ENCODE assay signal across 21 mouse cellular contexts in the genomic region with DNA sequence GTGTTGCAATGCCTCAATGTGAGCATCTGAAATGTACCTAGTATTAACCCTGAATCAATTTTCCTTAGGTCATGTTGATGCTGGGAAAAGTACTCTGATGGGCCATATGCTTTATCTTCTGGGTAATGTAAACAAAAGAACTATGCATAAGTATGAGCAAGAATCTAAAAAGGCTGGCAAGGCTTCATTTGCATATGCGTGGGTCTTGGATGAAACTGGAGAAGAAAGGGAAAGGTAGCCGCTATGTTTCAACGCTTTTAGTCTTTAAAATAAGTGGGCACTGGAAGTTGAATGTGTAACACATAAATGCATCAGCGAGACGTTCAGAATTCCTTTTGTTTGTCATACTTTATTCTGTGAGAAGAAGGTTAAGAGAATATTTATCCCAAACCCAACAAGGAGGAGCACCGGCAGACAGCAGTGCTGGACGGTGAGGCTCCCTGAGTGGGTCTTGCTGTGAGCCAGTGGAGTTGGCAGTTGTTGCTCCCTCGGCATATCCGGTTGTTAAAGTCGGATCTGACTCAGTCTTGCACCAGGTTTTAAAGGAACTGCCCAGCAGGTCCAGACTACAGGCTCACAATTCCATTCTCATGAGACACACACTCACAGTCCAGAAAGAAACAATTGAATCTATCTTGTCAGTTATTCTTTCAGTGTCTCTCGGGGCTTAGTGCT. TPM values are rescaled to one million over a fixed set of nuclear protein-coding genes. Genes with fewer than 3 reads are reported as not detected.
DNase-seq lines count a peak whose midpoint lies in the region; ATAC-seq and TF ChIP-seq lines count a peak whose summit lies in the region.
"Had no signal": no experiment of that assay in that cellular context is flagged by ENCODE, and none has a peak within 500 bp of the region (broad histone marks: within the 10 kb centered on the region; RNA-seq: fewer than 3 reads in every experiment).

No protein-coding gene starts in this region.

- peak; percentile 30 to 46 for DNase-seq in frontal cortex, postnatal 36 days (ENCODE audit: low spot score in 2 of 2)
- no peak for DNase-seq in frontal cortex, postnatal 25 days (ENCODE audit: low spot score in 2 of 2)
- no peak for DNase-seq in liver, postnatal 0 days
- DNase-seq in liver, embryonic 11.5 days (ENCODE audit: low spot score): no peak
- DNase-seq in testis, postnatal 14 days (ENCODE audit: low spot score): no peak
- peak; percentile 34 for DNase-seq in testis, postnatal 10 days (ENCODE audit: low spot score)
- DNase-seq in gastrocnemius, postnatal 10 days: no peak
- DNase-seq: adrenal gland, postnatal 10 days; cerebellum, adult 11-12 months; cerebellum, adult 9-10 months; cerebellum, postnatal 25 days; gastrocnemius, postnatal 14 days; heart, postnatal 36 days had no signal

- 0 out of 2 replicates have a peak overlapping the region, but pooled peaks have one; percentile 6 for H3K27ac ChIP-seq in liver, postnatal 0 days (ENCODE audit: low read depth)
- H3K27ac ChIP-seq in liver, embryonic 11.5 days (ENCODE audit: low read depth, low read length): no peak overlapping the region
- peak overlapping the region; percentile 16; the same call in 1 of the 2 replicates for H3K27ac ChIP-seq in testis, adult 2 months (ENCODE audit: control insufficient read depth, insufficient read depth, low read depth, low read length)
- H3K27ac ChIP-seq: embryonic facial prominence, embryonic 13.5 days; forebrain, embryonic 12.5 days; heart, embryonic 13.5 days; hindbrain, embryonic 15.5 days had no signal

- TF ChIP-seq POLR2A in testis, adult 2 months (IDR thresholded peaks at IDR 0.05; ENCODE audit: control insufficient read depth, low read depth, low read length): no peak

- no peak for ATAC-seq in liver, postnatal 0 days
- no peak for ATAC-seq in liver, embryonic 11.5 days (replicated peaks; ENCODE audit: low FRiP score)
- ATAC-seq: forebrain, embryonic 16.5 days had no signal

- no peak overlapping the region for H3K9ac ChIP-seq in liver, postnatal 0 days (replicated peaks)
- no peak overlapping the region for H3K9ac ChIP-seq in liver, embryonic 11.5 days (ENCODE audit: low read depth, low read length)
- H3K9ac ChIP-seq: embryonic facial prominence, embryonic 13.5 days; forebrain, embryonic 12.5 days; heart, embryonic 13.5 days; hindbrain, embryonic 15.5 days had no signal

- H3K27me3 ChIP-seq in liver, postnatal 0 days (ENCODE audit: insufficient read depth, low read length): no peaks in the 10 kb centered on the region
- no peaks in the 10 kb centered on the region for H3K27me3 ChIP-seq in liver, embryonic 11.5 days (replicated peaks; ENCODE audit: control insufficient read depth, insufficient read depth, low read length)
- H3K27me3 ChIP-seq in testis, adult 2 months (ENCODE audit: control insufficient read depth, insufficient read depth, low read length): no peaks in the 10 kb centered on the region
- H3K27me3 ChIP-seq: embryonic facial prominence, embryonic 13.5 days; forebrain, embryonic 12.5 days; heart, embryonic 13.5 days; hindbrain, embryonic 15.5 days had no signal

- H3K36me3 ChIP-seq in liver, postnatal 0 days (replicated peaks; ENCODE audit: insufficient read depth, low read length): peaks cover 57% of the 10 kb centered on the region
- peaks cover 18% of the 10 kb centered on the region; the same call in 1 of the 2 replicates for H3K36me3 ChIP-seq in liver, embryonic 11.5 days (ENCODE audit: control insufficient read depth, insufficient read depth, low read length)
- H3K36me3 ChIP-seq in testis, adult 2 months (ENCODE audit: control insufficient read depth, insufficient read depth, low read length): peaks cover 3% of the 10 kb centered on the region

- no peak for TF ChIP-seq CTCF in liver, postnatal 0 days (IDR thresholded peaks at IDR 0.05; ENCODE audit: low read depth)
- TF ChIP-seq CTCF in testis, adult 2 months (IDR thresholded peaks at IDR 0.05; ENCODE audit: control insufficient read depth, insufficient read depth, insufficient replicate concordance, low read depth, low read length): no peak

- H3K4me1 ChIP-seq in liver, postnatal 0 days (ENCODE audit: insufficient read depth): no peaks in the 10 kb centered on the region
- H3K4me1 ChIP-seq in liver, embryonic 11.5 days (replicated peaks; ENCODE audit: control insufficient read depth, insufficient read depth, low read length): no peaks in the 10 kb centered on the region
- H3K4me1 ChIP-seq in testis, adult 2 months (ENCODE audit: control insufficient read depth, insufficient read depth, low read length): no peaks in the 10 kb centered on the region
- H3K4me1 ChIP-seq: embryonic facial prominence, embryonic 13.5 days; forebrain, embryonic 12.5 days; heart, embryonic 13.5 days; hindbrain, embryonic 15.5 days had no signal

- no peak overlapping the region for H3K4me3 ChIP-seq in liver, postnatal 0 days (ENCODE audit: low read depth, low read length)
- H3K4me3 ChIP-seq in liver, embryonic 11.5 days (ENCODE audit: low read depth, low read length): no peak overlapping the region
- H3K4me3 ChIP-seq in testis, adult 2 months (ENCODE audit: control insufficient read depth, low read depth, low read length): peak overlapping the region; percentile 90
- H3K4me3 ChIP-seq: embryonic facial prominence, embryonic 13.5 days; forebrain, embryonic 12.5 days; heart, embryonic 13.5 days; hindbrain, embryonic 15.5 days had no signal

- WGBS in liver, postnatal 0 days (ENCODE audit: insufficient replicate concordance): 88% methylated on average over 11 of the region's 11 CpGs
- 94% methylated on average over 11 of the region's 11 CpGs for WGBS in liver, embryonic 11.5 days

- H3K4me2 ChIP-seq in liver, postnatal 0 days (ENCODE audit: low read depth, low read length): no peak overlapping the region
- no peak overlapping the region for H3K4me2 ChIP-seq in liver, embryonic 11.5 days
- H3K4me2 ChIP-seq: embryonic facial prominence, embryonic 13.5 days; forebrain, embryonic 12.5 days; heart, embryonic 13.5 days; hindbrain, embryonic 15.5 days had no signal

- no peak for TF ChIP-seq EP300 in liver, postnatal 0 days (IDR thresholded peaks at IDR 0.05; ENCODE audit: low read depth)

- H3K9me3 ChIP-seq in liver, postnatal 0 days (ENCODE audit: low read length): no peaks in the 10 kb centered on the region
- H3K9me3 ChIP-seq in liver, embryonic 11.5 days (ENCODE audit: control insufficient read depth, low read length): no peaks in the 10 kb centered on the region
- H3K9me3 ChIP-seq: embryonic facial prominence, embryonic 13.5 days; forebrain, embryonic 12.5 days; heart, embryonic 13.5 days; hindbrain, embryonic 15.5 days had no signal

RNA-seq across cellular contexts. Expression of a gene that starts 34.6 kb away (rescaled TPM):
- 111 and 117 TPM in 2 replicates for polyA plus RNA-seq in liver, postnatal 0 days (2015; fragmentation: Nextera tagmentation; extraction: Ambion mirVana)
- polyA plus RNA-seq in liver, embryonic 11.5 days (2014; fragmentation: Nextera tagmentation; extraction: Ambion mirVana): 3.6 and 4.2 TPM in 2 replicates
- polyA plus RNA-seq in testis, adult 2 months (2012; rRNA removed): 1.8 and 2.2 TPM in 2 replicates
- total RNA-seq in gastrocnemius, postnatal 10 days (2021): under 1 TPM in 1 of 2 experiments, not detected in 1; 0.29 TPM
- total RNA-seq: gastrocnemius, postnatal 14 days; heart, postnatal 36 days had no signal
- polyA plus RNA-seq: C2C12; embryonic facial prominence, embryonic 13.5 days; forebrain, embryonic 12.5 days; forebrain, embryonic 16.5 days; heart, embryonic 13.5 days; heart, postnatal 0 days; hindbrain, embryonic 15.5 days had no signal

RNA-seq across cellular contexts. Expression of a gene that starts 46.7 kb away (rescaled TPM):
- 45.4 and 50.9 TPM in 2 replicates for polyA plus RNA-seq in liver, postnatal 0 days (2015; fragmentation: Nextera tagmentation; extraction: Ambion mirVana)
- polyA plus RNA-seq in liver, embryonic 11.5 days (2014; fragmentation: Nextera tagmentation; extraction: Ambion mirVana): 107 and 127 TPM in 2 replicates
- 46.1 and 57.5 TPM in 2 replicates for polyA plus RNA-seq in testis, adult 2 months (2012; rRNA removed)
- total RNA-seq in gastrocnemius, postnatal 10 days (2021): 10 to 100 TPM; 57.0 to 57.7 TPM

Comparison
In these comparisons a context has a peak if more than half of its experiments do, and no peak if none do; other contexts are left out.
1. DNase-seq: peak in frontal cortex, postnatal 36 days (2 of 2) and testis, postnatal 10 days (single experiment); none in frontal cortex, postnatal 25 days (0 of 2), liver, postnatal 0 days (single experiment), liver, embryonic 11.5 days (single experiment), testis, postnatal 14 days (single experiment) and gastrocnemius, postnatal 10 days (single experiment).
2. RNA of a gene that starts 34.6 kb away (polyA plus RNA-seq): 111 to 117 TPM in liver, postnatal 0 days; 3.6 to 4.2 TPM in liver, embryonic 11.5 days and 1.8 to 2.2 TPM in testis, adult 2 months; every median in the first group is over 10 times any median in the second.